Mouse (Mus musculus) ZHBTc4 (cell line): ENCODE data around the gene Ppp1r9b.
A peak's percentile ranks its signal among the peaks of the same experiment; 100 is the strongest.
"Not testable (repeated sequence)": the region's sequence is repeated elsewhere in the genome, so short reads cannot be mapped to it uniquely, and the experiment has no call there.

Experiments
- DNase-seq: peaks from one replicate; pipeline ENCODE4 v3.0.0-alpha.2; 2011; ENCODE audit warnings: low read depth, low spot score

Gene Ppp1r9b

DNA sequence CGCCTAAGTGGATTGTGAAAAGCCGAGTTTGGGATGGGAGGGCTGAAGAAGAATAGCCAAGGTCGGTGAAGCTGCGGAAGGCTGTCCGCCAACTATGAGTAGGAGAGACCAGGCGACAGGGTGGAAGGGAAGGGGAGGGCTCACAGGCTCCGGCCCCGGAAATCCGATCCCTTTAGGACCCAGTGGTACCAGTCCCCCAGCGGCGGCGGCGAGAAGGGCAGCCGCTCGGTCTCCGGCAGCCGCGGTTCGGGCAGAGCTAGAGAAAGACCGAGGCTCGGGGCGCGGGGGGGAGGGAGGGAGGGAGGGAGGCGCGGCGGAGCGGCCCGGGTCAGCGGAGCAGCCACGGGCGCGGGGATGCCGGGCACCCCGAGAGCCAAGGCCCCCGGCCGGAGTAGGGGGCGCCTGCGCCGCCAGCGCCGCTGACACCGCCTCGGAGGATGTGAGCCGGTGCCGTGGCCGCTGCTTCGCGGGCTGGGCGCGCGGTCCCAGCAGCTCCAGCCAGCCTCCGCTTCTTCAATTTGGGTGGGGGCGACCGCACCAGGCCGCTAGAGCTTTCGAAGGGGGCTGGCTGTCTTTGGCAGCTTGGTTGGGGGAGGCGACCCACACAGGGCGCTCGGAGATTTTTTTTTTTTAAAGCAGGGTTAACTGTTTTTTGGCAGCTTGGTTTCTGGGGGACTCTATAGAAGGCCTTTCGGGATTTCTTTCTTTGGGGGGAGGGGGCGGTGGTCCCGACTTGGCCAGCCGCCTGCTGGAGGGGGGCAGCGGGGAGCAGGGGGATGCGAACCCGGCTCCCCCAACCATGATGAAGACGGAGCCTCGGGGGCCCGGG is at the start of gene Ppp1r9b:
Gene Ppp1r9b, plus strand, starts transcription at position 287 of the 829 bp plus-strand sequence.
- DNase-seq: peak; percentile 95

DNA sequence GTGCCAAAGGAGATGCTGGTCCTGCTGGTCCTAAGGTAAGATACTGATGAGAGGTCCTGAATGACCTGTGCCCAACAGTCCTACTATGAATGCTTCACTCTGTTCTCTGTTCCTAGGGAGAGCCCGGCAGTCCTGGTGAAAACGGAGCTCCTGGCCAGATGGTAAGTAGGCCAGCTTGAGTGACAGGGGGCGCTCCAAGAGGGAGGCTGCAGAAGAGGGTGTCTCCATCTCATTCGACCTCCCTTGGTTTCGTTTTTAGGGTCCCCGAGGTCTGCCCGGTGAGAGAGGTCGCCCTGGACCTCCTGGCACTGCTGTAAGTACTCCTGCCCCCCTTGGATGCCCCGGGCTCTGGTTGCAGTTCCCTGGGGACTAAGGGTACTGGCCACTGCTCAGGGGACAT is 49.7 kb upstream of the Ppp1r9b start:
- DNase-seq: no peak

- DNase-seq: no peak
Observed at GRCm38 (mm10) chr11:94941776-94942175, 49.1 kb upstream of the Ppp1r9b start.

- peak; percentile 73 for DNase-seq
Observed at GRCm38 (mm10) chr11:94942282-94943023, 48.4 kb upstream of the Ppp1r9b start.

GRCm38 (mm10) chr11:94943054-94943453 is 47.8 kb upstream of the Ppp1r9b start:
- no peak for DNase-seq

DNA sequence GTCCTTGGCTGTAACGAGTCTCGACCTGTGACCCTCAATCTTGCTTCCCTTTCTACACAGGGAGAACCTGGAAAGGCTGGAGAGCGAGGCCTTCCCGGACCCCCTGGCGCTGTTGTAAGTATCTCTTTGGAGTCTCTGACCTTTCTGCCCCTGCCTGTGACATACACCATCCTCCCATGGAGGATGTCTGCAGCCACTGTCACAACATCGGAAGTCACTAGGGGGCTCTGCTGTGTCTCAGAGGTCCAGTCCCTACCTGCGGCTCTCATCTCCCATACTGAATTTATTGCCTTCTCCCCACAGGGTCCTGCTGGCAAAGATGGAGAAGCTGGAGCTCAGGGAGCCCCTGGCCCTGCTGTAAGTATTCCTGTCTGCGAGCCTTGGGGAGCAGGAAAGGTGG is 46.5 kb upstream of the Ppp1r9b start:
- peak; percentile 50 for DNase-seq

- DNase-seq: no peak
Observed at GRCm38 (mm10) chr11:94945236-94945635, 45.6 kb upstream of the Ppp1r9b start.

DNA sequence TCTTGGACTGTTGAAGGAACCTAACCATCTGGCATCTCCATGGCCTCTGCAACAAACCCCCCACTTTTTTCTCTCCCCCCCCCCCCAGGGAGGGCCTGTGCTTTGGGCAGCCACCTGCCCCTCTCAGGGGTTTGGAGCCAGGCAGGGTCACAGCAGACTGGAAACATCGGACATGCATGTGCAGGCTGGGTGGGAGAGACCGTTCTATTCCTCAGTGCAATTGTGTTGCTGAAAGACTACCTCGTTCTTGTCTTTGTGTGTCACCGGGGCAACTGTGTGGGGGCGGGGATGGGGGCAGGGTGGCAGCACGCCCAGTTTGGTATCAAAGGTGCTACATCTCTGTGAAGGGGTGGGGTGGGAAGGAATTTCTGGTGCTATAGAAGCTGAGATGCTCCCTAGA is 38.7 kb upstream of the Ppp1r9b start:
- DNase-seq: peak; percentile 75

DNA sequence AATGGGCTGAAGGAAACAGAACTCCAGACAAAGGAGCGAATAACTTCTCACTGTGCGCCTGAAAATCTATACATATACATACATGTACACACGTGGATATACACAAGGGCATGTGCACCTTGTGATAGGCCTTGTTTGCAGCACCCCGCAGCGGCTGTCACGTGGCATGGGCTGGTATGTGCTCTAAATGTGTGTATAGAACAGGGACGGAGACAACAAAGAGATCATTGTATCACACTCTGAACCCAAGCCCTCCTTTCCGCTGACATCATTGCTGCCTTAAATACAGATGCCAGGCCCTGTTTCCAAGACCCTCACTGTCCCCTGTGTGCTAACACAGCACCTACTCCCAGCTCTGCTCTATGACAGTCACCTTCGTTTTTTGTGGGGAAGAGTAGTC is 35.7 kb upstream of the Ppp1r9b start:
- DNase-seq: no peak

DNA sequence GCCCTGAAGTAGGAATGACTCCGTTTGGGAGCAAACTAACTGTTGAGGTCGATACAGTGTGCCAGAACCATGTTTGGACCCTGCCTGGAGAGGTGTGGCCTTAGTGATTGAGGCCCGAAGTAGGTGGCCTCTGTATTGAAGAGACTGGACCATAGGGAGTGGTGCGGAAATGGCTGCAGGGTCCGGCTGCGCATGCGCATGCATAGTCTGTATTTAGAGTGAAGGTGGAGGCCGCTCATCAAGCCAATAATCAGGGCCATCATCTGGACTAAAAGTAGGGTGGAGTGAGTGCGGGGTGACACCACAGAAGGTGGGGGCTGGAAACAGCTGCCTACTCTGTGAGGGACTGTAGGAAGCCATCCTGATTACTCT is 33.2 kb upstream of the Ppp1r9b start:
- DNase-seq: peak; percentile 81

GRCm38 (mm10) chr11:94958065-94958858 is 32.6 kb upstream of the Ppp1r9b start:
- peak; percentile 95 for DNase-seq

- no peak for DNase-seq
Observed at GRCm38 (mm10) chr11:94962534-94963101, 28.2 kb upstream of the Ppp1r9b start.

DNA sequence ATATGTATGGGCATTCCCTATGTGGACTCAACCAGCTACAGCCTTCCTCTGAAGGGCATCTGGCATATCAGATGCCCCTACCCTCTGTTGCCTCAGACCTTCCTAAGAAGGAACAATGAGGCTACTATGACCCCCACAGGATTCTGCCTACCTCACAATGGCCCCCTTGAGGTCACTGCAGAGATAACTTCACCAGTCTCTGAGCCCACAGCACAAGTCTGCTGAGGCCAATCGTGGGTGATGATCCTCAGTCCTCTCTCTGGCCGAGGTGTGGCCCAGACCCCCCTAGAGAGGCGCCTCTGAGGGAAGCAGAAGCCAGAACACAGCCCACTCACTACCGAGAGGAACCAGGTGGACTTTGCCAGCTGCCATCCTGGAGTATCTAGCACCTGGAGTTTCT is 23.4 kb upstream of the Ppp1r9b start, which contains the start of gene Hils1:
Gene Hils1, plus strand, starts transcription at position 175 of the 400 bp plus-strand sequence.
- DNase-seq: no peak

DNA sequence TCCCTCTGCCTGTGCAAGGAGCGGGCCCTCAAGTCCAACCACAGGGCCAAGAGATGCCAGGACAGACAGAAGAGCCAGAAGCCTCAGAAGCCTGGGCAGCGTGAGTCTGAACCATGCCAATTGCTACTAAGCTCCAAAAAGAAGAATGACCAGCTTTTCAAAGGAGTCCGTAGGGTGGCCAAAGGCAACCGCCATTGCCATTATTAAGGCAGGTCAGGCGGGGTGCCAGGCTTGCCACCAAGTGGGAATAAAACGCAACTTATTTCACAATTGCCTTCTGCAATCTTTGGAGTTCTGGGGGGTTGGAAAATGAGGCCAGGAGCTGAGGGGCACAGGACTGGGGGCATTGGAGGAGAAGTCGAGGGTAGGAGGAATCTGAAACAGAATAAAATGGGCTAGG is 22.6 kb upstream of the Ppp1r9b start:
- no peak for DNase-seq

DNA sequence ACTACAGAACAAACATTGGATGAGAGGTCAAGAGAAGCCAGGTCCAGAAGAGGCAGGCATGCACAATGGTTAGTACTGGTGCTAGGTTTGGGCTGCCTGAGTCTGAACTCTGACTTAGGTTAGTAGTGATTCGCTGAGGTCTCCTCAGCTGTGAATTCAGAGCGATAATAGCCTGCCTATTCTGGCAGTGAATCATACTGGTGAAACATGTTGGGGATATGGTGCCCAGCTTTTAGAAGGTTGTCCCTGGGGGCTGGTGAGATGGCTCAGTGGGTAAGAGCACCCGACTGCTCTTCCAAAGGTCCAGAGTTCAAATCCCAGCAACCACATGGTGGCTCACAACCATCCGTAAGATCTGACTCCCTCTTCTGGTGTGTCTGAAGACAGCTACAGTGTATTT is 21.1 kb upstream of the Ppp1r9b start:
- DNase-seq: not testable (repeated sequence)

- peak; percentile 84 for DNase-seq
Observed at GRCm38 (mm10) chr11:94970210-94970943, 20.5 kb upstream of the Ppp1r9b start.

DNA sequence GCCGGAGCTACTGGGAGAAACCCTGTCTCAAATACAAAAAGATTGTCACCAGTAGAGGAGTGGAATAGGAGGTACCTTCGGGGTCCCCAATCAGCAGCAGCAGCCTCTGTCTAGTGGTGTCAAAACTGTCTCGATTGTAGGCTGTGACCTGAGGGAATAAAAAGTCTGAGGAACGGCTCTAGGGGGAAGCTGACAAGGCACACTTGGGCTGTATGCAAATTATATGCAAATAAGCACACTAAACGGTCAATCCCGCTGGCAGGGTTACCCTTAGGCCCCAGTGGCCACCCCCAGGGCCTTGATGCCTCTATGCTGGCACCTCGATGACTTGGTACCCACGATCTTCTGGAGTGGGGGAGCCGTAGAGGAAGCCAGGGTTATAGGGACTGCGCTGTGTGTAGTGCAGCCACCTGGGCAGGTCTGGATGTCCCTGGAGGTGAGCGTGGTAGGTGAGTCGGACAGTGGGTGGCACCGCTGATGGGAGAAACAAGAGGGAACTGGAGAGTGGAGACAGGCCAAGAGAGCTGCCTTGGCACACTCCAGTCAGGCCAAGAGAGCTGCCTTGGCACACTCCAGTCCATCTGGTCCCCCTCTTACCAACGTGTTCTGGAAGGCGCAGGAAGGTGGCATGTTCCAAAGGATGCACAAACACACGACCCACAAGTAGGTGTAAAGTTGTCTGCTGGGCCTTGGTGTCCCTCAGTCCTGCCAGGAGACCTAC is 18.8 kb upstream of the Ppp1r9b start:
- DNase-seq: no peak

GRCm38 (mm10) chr11:94972887-94973286 is 17.9 kb upstream of the Ppp1r9b start:
- no peak for DNase-seq

DNA sequence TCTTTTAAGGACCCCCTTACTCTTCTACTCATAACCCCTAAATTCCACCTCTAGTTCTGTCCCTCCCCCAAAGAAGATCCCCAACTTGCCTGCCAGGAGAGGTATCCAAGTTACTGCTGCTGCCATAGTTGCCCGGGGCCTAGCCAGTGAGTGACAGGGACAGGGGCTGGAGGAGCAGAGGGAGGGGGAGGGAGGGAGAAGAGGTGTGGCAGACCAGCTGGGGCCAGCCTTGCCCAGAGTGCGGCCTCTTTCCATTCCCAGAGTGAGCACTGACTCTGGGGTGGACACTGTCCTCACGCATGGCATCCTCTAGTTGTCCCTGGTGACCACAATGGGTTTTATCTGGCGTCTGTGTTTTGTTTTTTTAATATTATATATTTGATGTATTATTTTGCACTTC is 17.5 kb upstream of the Ppp1r9b start:
- DNase-seq: no peak

DNA sequence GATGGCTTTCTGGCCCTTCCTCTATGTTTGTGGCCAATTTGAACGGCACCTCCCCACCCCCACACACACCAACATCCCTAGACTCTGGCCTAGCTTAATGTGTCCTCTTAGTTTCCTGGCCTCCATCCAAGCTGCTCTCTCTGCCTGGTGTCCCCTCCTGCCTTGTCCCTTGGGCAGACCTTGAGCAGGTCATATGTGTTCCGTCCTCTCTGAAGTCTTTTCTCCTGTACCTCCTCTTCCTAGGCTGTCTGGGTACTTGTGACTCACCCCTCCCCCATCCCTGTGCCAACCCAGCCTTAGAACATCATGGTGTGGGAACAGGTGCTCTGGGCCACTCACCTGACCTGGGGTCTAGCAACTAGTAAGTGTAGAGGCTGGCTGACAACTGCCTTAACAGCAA is 15.9 kb upstream of the Ppp1r9b start:
- no peak for DNase-seq
